Mouse (Mus musculus) G1E-ER4 (cell line): ENCODE data around the gene Stoml2. TPM values are rescaled to one million over a fixed set of nuclear protein-coding genes. Genes with fewer than 3 reads are reported as not detected.

Experiments used
- GATA1 ChIP-seq: IDR thresholded peaks from one replicate; pipeline ENCODE4 v1.8.0; 2012; ENCODE audit warnings: low read length, inconsistent platforms
- polyA plus RNA-seq: library from polyadenylated mRNA; stranded (reverse); fragments of >175 nt; gene quantifications from 2 replicates; pipeline ENCODE4 v1.2.3, GENCODE M21; 2012

Gene Stoml2
- polyA plus RNA-seq, 1 experiment = 244 TPM

DNA sequence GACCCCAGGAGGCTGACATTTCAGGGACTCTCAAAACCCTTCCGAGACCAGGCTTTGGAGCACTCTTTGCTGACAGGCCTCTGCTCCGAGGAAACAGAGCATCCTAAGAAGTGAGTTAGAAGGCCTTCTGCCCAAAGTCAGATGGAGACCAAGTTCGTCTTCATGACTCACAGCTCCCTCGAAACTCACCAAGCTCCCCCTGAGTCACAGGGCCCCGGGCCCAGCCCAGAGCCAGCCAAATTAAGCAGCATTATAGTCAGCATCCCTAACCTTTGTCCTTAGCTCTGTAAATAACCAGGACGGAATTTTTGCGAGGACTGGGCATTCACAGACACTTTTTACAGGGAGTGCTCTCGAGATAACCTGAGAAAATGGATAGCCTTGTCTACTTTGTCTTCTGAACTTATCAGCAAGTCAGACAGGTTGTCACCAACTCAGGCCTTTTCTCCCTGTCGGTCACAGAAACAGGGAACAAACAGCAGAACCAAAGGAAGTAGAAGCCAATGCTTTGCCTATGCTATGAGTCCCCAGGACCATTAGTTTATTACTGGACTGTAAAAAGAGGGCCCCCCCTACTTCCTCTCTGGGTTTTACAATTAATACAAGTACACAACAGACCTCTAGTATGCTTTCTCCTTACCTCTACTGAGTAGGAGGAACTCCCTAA, 9.5 kb upstream of the Stoml2 start:
- TF ChIP-seq GATA1 = no peak

DNA sequence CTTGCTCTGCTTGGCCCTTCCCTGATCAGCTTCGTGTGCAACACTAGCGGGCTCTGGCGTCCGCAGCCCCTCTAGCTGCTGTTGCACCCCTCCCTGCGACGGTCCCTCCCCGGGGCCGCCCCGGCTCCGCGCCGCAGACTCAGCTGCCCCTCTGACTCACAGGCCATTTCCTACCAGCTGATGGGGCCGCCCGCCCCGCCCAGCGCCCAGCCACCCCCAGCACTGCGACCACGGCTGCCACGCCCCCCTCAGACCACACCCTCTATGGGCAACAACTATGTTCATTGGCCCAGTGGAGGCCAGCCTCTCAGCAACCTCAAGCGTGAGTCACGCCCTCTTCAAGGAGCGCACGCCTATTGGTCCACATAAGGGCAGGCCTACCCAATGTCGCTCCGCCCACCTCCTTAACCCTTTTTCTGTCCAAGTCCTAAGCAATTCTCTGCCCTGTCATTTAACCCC, 8.6 kb upstream of the Stoml2 start:
- TF ChIP-seq GATA1 = no peak

DNA sequence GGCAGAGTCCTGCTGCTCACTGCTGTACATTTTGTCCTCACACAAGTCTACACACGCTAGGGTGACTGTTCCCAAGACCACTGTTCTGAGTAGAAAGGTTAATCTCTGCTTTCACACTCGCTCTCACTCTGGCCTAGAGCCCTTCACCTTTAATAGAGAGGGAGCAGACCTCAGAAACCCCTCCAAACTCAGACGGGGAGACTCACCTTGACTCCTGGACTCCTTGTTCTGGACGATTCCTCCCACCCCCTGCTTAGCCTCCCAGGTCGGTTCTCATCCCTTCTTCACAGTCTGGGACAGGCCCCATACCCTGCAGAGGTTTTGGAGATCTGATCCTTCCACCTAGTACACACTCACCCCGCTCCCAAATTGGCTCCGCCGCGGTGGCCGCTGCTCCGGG, 8.1 kb upstream of the Stoml2 start:
- no peak for TF ChIP-seq GATA1

DNA sequence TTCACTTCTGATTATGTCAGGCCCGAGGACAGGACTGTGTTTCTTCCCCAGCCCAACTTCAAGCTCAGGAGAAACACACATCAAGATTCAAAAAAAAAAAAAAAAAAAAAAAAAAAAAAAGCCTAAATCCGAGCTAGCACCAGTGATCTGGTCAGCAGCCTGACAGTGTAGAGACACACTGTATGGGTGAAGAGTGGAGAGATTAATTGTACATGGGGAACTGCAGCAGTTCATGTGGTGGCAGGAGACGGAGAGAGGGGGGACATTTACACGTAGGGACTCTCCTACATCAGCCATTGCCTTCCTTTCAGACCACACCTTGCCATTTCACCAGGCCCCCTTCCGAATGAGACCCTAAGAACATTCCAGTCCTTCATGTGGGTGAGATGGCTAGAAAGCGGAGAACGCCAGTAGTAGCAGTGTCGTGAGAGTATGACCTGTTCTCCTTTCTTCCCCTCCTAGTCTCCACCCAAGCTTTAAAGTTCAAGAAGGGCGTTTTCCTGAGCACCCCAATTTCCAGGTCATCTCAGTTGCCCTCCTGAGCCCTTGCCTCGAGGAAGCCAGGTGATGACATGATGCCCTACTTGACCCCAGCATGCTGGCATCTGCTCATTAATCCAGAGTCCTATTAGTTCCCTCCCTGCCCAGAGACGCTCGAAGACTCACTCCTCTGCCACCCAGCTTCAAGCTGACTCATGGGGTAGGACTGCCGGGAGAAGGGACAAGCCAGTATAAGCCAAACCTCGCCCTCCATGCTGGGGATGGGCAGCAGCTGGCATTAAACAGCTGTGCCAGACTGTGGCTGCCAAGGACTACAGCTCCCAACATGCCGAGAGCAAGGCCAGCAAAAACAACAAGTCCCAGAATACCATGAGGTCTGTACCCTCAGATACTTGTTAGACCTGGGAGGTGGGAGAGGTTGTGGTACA, 7.3 kb upstream of the Stoml2 start:
- no peak for TF ChIP-seq GATA1

DNA sequence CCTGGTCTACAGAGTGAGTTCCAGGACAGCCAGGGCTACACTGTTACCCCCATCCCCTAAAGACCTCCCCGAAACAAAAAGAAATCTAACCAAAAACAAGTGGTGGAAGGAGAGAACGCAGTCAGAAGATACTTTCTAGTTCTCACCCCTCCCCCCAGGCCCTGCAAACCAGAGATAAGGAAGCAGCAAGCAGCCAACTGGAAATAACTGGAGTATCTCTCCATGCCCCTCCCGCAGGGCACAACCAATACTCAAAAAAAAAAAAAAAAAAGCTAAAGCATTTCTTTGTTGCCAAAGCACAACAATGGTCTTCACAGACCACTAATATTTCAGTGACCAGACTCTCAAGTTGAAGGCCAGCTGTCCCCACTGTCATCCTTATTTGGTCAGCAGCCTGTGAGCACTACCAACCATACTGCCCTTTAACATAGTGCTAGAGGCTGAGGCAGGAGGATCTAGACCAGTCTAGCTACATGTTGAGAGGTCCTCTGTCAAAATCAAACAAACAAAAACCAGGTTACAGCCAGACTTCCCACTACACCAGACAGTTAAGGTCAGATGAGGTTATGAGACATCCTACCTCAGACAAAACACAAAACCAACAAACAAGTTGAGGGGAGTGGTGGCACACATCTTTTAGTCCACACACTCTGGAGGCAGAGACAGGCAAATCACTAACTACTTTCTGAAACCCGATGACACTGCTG, 6.5 kb upstream of the Stoml2 start:
- TF ChIP-seq GATA1 = peak; percentile 20

DNA sequence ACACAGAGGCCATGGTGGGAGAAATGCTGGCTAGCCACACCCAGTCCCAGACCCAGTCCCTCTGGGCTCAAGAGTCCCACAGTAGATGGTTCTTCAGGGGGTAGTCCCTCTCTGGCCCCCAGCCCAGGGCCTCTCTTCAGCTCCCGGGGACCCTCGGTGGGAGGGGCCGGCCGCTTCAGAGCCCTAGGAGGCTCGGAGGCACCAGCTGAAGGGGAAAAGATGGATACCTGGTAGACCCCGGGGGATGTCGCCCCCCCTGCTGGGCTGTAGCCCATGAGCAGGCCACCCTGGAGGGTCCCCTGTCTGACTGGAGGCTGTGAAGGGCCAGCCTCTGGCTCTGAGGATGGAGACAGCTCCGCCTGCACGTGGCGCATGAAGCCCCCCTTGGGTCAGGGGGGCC, 4.8 kb upstream of the Stoml2 start:
- TF ChIP-seq GATA1 = no peak

DNA sequence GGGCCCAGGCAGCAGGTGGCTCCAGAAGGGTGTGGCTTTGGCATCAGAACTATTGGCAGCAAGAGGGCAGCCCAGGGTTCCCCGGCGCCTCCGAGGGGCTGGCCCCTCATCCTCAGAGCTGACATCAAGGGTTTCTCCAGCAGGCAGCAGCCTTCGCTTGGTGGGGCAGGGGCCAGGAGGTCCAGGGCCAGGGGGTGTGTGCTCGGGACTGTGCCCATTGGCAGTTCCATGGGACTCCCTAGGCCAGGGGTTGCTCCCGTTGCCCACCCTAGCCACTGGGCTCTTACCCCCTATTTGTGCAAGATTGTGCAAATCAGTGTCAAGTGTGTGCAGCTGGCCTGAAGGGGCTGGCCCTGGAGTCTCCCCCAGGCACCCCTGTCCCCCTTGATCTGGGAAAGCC, 4.3 kb upstream of the Stoml2 start:
- TF ChIP-seq GATA1 = no peak

DNA sequence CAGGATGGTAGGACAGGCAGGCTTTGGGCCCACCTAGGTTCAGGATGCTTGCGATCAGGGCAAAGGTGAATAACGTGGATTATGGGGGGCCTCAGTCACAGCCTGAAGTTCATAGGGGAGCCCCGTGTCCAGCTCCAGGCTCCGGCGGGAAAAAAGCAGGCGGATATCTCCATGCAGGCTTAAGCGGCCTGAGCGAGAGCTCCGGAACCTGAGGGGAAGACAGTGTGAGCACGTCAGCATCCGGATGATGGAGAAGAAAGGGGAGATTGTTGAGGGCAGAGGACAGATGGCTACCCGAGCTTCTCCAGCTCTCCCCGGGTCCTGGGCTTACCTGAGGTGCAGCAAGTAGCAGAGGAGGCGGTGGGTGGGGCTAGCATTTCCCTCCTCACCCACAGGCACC, 2.0 kb upstream of the Stoml2 start:
- TF ChIP-seq GATA1 = no peak

DNA sequence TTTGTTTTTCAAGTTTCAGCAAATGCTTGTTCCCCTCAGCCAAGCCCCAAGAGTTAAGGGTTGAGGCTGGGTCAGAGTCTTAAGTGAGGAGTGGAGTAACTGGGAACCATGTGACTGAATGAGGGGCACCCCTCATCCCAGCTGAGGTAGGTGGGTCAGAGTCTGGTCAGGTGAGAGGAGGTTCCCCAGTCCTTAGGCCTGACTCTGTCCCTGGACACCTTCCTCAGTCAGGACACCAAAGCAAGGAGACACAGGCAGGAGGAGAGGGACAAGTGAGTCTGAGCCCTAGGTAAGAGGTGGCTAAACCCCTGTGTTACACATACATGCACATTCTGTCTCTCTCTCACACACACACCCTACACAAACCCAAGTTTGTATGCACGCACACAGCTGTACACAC, 991 bp upstream of the Stoml2 start:
- no peak for TF ChIP-seq GATA1

DNA sequence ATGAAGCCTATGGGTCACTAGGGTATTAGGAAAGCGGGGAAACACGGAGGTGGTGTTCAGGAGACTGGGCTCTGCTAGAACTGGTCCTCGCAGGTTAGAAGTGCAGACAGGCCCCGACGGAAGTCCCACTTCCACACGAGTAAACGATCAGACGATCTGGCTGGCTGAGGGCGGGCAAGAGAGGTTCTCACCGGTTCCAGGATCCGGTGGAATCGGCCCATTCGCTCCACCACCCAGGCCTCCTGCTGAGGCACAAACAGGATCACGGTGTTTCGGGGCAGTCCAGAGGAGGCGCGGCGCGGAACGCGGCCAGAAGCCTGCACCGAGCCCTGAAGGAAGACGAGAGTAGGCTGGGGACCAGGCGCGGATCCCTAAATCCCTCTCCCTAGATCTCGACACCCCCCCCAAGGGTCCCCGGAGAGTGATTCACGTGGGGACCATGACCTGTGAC, 705 bp downstream of the Stoml2 start:
- TF ChIP-seq GATA1 = no peak

DNA sequence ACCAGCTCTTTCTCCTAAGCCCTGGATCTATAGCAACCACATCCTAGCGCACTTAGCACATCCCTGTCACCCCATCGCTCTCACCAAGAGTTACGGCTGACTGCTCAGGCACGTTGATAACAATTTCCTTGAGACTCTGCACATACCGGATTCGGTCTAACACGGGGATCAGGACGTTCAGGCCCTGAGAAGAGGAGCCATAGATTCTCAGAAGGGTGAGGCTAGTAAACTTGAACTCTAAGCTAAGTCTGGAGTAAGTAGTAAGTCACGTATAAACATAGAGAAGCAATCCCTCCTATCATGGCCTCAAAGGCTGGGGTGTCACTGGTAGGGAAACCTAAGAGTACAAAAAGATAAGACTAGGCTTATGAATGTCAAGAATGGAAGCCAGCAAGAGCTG, 1.2 kb downstream of the Stoml2 start:
- TF ChIP-seq GATA1 = no peak

DNA sequence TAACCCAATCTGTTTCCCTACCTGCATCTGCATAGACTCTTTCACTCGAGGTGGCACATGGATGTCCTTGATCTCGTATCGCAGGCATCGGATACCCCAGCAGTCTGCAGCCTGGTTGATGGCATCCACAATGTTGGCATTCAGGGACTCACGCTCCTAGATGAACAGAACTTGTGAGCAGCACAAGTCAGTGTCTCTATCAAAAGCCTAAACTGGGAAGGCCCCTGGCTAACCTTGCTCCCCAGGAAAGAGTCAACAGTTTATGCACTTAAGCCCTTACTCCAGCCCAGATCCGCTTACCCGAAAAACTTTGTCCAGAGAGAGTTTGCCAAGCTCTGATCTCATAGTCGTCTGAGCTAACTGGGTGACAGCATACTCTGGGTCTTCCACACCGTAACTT, 1.8 kb downstream of the Stoml2 start:
- TF ChIP-seq GATA1 = no peak

DNA sequence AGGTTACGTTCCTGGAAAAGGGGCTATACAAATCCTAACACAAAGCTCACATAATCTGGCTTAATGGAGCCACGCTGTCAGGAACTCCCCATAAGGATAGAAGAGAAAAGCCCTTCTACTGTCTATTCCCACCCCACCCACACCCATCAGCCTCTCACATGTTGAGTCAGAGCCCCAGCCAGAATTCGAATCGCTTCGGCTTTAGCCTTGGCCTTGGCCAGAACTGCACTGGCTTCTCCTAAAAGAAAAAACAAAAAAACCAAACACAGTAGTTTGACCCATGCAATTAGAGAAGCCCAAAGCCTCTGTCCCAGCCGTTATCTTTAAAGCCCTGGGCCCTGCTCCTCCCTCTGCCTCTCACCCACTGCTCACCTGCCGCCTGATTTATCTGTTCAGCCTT, 2.4 kb downstream of the Stoml2 start:
- no peak for TF ChIP-seq GATA1

DNA sequence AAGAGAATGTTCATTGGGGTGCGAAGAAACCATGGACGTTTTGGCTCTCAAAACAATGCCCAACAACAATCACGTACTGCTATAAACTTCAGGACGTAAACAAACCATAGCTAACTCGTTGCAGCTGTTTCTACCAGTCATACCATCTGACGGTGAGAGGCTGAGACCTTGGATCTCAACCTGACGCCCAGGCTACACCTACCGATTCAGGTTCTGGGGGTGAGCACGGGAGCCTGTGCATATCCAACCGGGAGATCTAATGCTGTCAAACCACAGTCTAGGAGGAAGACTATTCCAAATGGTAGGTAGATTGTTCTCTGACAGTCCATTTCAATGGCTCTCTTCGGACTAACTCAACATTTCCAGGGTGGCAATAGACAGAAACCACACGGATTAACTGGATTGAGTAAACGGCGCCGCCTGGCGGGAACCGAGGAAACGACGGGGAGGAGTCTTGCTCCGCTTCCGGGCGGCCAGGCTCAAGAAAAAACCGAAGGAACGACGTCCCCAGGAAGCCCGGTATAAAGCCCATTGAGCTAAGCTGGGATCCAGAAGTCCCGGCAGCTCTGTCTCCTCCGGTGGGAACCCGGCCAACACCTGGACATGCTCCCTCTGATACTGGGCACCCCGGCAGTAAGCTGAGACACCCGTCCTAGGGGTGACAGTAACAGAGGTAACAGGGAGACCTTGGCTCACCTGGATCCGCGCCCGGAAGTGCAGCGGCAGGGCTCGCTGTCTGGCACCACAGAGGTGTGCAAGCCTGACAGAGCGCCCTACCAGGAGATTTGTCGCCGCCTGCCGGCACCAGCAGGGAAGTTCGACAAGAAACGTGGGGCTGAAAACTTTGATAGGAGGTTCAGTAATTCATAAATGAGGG, 6.2 kb downstream of the Stoml2 start, which contains the start of gene Pigo:
Gene Pigo, minus strand, starts transcription at position 736 of the 877 bp plus-strand sequence.
- no peak for TF ChIP-seq GATA1

DNA sequence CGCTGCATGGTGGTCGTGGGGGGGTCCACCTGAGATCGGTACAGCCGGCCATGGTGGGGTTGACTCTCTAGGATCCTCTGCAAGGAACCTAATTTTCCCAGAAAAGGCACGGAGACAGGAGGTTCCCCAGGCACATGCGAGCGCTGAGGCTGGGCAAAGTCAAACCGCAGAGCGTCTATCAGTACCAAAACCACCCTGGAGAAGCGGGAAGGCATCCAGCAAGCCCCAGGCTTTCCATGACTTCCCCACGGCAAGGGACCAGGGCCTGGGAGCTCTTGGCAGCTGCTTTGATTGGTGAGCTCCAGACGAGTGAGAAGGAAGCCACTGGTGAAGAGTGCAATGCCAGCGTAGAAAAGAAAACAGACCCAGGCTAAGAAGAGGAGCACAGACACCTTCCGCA, 6.8 kb downstream of the Stoml2 start:
- TF ChIP-seq GATA1 = no peak
